Mouse (Mus musculus) heart, embryonic 13.5 days (tissue): ENCODE measurements around the gene Gm11238. TPM values are rescaled to one million over a fixed set of nuclear protein-coding genes. Genes with fewer than 3 reads are reported as not detected.
"Not testable (repeated sequence)": the region's sequence is repeated elsewhere in the genome, so short reads cannot be mapped to it uniquely, and the experiment has no call there.

Source experiments
- ATAC-seq: fragments of 200-750 bp; cut with Nextera tagmentation; 2 replicates; pipeline ENCODE4 v1.8.0; 2017; ENCODE audit warnings: moderate TSS enrichment; ENCODE audit not compliant: insufficient number of reproducible peaks, low FRiP score, low TSS enrichment; ENCODE audit errors: extremely low read depth
- H3K27ac ChIP-seq: fragments of 300-500 bp; sonication (generic); replicated peaks from 2 replicates; pipeline ENCODE4 v1.5.1; 2015; ENCODE audit warnings: moderate library complexity, mild to moderate bottlenecking, inconsistent platforms
- H3K27me3 ChIP-seq: fragments of 300-500 bp; sonication (generic); replicated peaks from 2 replicates; pipeline ENCODE4 v1.6.1; 2015; ENCODE audit warnings: mild to moderate bottlenecking, inconsistent platforms
- H3K36me3 ChIP-seq: fragments of 300-500 bp; sonication (generic); 2 replicates; pipeline ENCODE4 v1.6.1; 2015; ENCODE audit warnings: mild to moderate bottlenecking, inconsistent platforms
- H3K4me1 ChIP-seq: fragments of 300-500 bp; sonication (generic); 2 replicates; pipeline ENCODE4 v1.6.1; 2015; ENCODE audit warnings: inconsistent platforms
- H3K4me2 ChIP-seq: fragments of 300-500 bp; sonication (generic); 2 replicates; pipeline ENCODE4 v1.6.1; 2015; ENCODE audit warnings: inconsistent platforms, mild to moderate bottlenecking, moderate library complexity
- H3K4me3 ChIP-seq: fragments of 300-500 bp; sonication (generic); 2 replicates; pipeline ENCODE4 v1.5.1; 2015; ENCODE audit warnings: moderate library complexity, mild to moderate bottlenecking, inconsistent platforms
- H3K9ac ChIP-seq: fragments of 300-500 bp; sonication (generic); 2 replicates; pipeline ENCODE4 v1.6.1; 2015; ENCODE audit warnings: inconsistent platforms, mild to moderate bottlenecking, moderate library complexity
- H3K9me3 ChIP-seq: fragments of 300-500 bp; sonication (generic); 2 replicates; pipeline ENCODE4 v1.6.1; 2016; ENCODE audit warnings: inconsistent platforms
- WGBS: fragments of 180-500 bp; shearing (Covaris S2); methylation state at CpG from one replicate; pipeline ENCODE4 v1.1.7; 2015; ENCODE audit warnings: mixed read lengths; 5-methylcytosine and 5-hydroxymethylcytosine counted together
- polyA plus RNA-seq: library from polyadenylated mRNA; unstranded; fragments of >200 nt; fragmentation: Nextera tagmentation; extraction: Ambion mirVana; gene quantifications from 2 replicates; pipeline ENCODE4 v1.2.1, GENCODE M21; 2015

Gene Gm11238
- not detected in 2 replicates for polyA plus RNA-seq

DNA sequence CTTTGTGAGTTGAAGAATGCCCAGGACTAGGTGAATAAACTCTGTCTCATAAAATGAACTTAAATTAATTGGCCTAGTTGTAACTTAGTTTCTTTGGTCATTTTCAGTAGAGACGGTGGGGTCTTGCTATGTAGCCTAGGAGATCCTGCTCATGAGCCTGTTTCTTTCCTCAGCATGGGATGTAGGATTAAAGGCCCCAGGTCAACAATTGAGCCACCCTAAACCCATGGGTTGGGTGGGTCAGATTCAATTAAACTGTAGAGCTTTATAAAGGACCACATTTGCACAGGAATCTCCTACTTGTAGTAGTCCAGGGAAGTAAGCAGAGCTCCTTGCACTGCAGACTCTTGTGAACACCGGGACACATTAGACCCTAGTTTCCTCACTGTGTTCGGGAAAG is at the start of gene Gm11238:
Gm11238 (plus strand) TSS at position 301 of the 400 bp plus-strand sequence.
- H3K4me3 ChIP-seq, H3K27me3 ChIP-seq, H3K27ac ChIP-seq, H3K4me1 ChIP-seq, H3K9me3 ChIP-seq, ATAC-seq, H3K9ac ChIP-seq, H3K36me3 ChIP-seq, H3K4me2 ChIP-seq: not testable (repeated sequence)
- no CpG with 5 or more reads among the region's 3 CpGs for WGBS

DNA sequence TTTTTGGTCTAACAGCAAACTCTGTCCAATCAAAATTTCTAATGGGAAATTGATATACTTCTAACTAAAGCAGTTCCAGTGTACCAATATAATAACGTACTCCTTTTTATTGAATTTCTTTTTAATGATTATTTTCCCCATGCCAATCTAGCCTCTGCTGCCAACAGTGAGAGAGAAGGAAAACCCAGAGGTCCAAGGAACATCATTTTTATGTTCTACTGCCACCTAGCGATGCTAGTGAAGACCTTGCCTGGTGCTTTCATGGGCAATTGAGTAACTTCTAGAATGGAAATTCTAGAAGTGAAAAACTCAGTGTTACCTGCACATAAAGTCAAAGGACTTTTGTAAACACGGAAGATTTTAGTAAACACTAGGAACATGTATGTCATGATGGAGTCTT is 8.4 kb upstream of the Gm11238 start:
- no peaks in the 10 kb centered on the region for H3K4me1 ChIP-seq
- WGBS, result 7% methylated on average over 3 of the region's 3 CpGs
- H3K4me2 ChIP-seq, result no peak overlapping the region
- H3K27ac ChIP-seq, result no peak overlapping the region
- no peaks in the 10 kb centered on the region for H3K27me3 ChIP-seq
- no peaks in the 10 kb centered on the region for H3K36me3 ChIP-seq
- no peak for ATAC-seq
- H3K4me3 ChIP-seq, result no peak overlapping the region
- no peaks in the 10 kb centered on the region for H3K9me3 ChIP-seq
- no peak overlapping the region for H3K9ac ChIP-seq

DNA sequence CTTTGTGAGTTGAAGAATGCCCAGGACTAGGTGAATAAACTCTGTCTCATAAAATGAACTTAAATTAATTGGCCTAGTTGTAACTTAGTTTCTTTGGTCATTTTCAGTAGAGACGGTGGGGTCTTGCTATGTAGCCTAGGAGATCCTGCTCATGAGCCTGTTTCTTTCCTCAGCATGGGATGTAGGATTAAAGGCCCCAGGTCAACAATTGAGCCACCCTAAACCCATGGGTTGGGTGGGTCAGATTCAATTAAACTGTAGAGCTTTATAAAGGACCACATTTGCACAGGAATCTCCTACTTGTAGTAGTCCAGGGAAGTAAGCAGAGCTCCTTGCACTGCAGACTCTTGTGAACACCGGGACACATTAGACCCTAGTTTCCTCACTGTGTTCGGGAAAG is 15.0 kb downstream of the Gm11238 start, which contains the start of gene Gm11237:
Gm11237 (plus strand) TSS at position 301 of the 400 bp plus-strand sequence.
- H3K27me3 ChIP-seq, H3K9ac ChIP-seq, H3K36me3 ChIP-seq, H3K4me2 ChIP-seq, H3K27ac ChIP-seq, ATAC-seq, H3K9me3 ChIP-seq, H3K4me3 ChIP-seq, H3K4me1 ChIP-seq: not testable (repeated sequence)
- WGBS, result no CpG with 5 or more reads among the region's 3 CpGs

DNA sequence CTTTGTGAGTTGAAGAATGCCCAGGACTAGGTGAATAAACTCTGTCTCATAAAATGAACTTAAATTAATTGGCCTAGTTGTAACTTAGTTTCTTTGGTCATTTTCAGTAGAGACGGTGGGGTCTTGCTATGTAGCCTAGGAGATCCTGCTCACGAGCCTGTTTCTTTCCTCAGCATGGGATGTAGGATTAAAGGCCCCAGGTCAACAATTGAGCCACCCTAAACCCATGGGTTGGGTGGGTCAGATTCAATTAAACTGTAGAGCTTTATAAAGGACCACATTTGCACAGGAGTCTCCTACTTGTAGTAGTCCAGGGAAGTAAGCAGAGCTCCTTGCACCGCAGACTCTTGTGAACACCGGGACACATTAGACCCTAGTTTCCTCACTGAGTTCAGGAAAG is 30.1 kb downstream of the Gm11238 start, which contains the start of gene Gm11236:
Gm11236 (plus strand) TSS at position 301 of the 400 bp plus-strand sequence.
- not testable (repeated sequence) for H3K27me3 ChIP-seq, H3K27ac ChIP-seq, H3K9ac ChIP-seq, H3K4me3 ChIP-seq, H3K36me3 ChIP-seq, H3K9me3 ChIP-seq, ATAC-seq, H3K4me1 ChIP-seq, H3K4me2 ChIP-seq
- no CpG with 5 or more reads among the region's 4 CpGs for WGBS

DNA sequence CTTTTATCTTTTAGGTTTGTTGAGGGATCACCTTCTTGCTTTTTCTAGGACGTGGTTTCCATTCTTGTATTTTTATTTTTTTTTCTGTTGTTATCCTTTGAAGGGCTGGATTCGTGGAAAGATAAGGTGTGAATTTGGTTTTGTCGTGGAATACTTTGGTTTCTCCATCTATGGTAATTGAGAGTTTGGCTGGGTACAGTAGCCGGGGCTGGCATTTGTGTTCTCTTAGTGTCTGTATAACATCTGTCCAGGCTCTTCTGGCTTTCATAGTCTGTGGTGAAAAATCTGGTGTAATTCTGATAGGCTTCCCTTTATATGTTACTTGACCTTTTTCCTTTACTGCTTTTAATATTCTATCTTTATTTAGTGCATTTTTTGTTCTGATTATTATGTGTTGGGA is 54.2 kb downstream of the Gm11238 start:
- H3K36me3 ChIP-seq, H3K9me3 ChIP-seq, H3K27me3 ChIP-seq, H3K27ac ChIP-seq, ATAC-seq, H3K4me2 ChIP-seq, H3K4me3 ChIP-seq, H3K4me1 ChIP-seq, H3K9ac ChIP-seq: not testable (repeated sequence)
- 56% methylated on average over 4 of the region's 4 CpGs for WGBS

DNA sequence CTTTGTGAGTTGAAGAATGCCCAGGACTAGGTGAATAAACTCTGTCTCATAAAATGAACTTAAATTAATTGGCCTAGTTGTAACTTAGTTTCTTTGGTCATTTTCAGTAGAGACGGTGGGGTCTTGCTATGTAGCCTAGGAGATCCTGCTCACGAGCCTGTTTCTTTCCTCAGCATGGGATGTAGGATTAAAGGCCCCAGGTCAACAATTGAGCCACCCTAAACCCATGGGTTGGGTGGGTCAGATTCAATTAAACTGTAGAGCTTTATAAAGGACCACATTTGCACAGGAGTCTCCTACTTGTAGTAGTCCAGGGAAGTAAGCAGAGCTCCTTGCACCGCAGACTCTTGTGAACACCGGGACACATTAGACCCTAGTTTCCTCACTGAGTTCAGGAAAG is 60.4 kb downstream of the Gm11238 start, which contains the start of gene Gm11239:
Gm11239 (plus strand) TSS at position 301 of the 400 bp plus-strand sequence.
- not testable (repeated sequence) for H3K4me1 ChIP-seq, H3K9ac ChIP-seq, H3K27ac ChIP-seq, H3K9me3 ChIP-seq, H3K4me3 ChIP-seq, ATAC-seq, H3K27me3 ChIP-seq, H3K4me2 ChIP-seq, H3K36me3 ChIP-seq
- WGBS, result no CpG with 5 or more reads among the region's 4 CpGs

DNA sequence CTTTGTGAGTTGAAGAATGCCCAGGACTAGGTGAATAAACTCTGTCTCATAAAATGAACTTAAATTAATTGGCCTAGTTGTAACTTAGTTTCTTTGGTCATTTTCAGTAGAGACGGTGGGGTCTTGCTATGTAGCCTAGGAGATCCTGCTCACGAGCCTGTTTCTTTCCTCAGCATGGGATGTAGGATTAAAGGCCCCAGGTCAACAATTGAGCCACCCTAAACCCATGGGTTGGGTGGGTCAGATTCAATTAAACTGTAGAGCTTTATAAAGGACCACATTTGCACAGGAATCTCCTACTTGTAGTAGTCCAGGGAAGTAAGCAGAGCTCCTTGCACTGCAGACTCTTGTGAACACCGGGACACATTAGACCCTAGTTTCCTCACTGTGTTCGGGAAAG is 75.5 kb downstream of the Gm11238 start, which contains the start of gene Gm428:
Gm428 (plus strand) TSS at position 301 of the 400 bp plus-strand sequence.
- not testable (repeated sequence) for H3K27me3 ChIP-seq, ATAC-seq, H3K4me3 ChIP-seq, H3K36me3 ChIP-seq, H3K9me3 ChIP-seq, H3K4me1 ChIP-seq, H3K9ac ChIP-seq, H3K27ac ChIP-seq, H3K4me2 ChIP-seq
- WGBS, result 84% methylated on average over 2 of the region's 4 CpGs

Other genes with a start within 250 kb of the Gm11238 start
- gene Gm11487, start 202.8 kb upstream of the Gm11238 start, polyA plus RNA-seq, result not detected in 2 replicates
- not detected in 2 replicates for gene Gm11237, start 15.1 kb downstream of the Gm11238 start, polyA plus RNA-seq
- gene Gm11236, start 30.2 kb downstream of the Gm11238 start, polyA plus RNA-seq, result not detected in 2 replicates
- gene Gm11239, start 60.5 kb downstream of the Gm11238 start, polyA plus RNA-seq, result not detected in 2 replicates
- not detected in 2 replicates for gene Gm428, start 75.6 kb downstream of the Gm11238 start, polyA plus RNA-seq
- gene Rasef, start 183.1 kb downstream of the Gm11238 start, polyA plus RNA-seq, result 0.48 and 0.50 TPM in 2 replicates